Mouse (Mus musculus): Measurements from ENCODE around the gene Rnf166. TPM values are rescaled to one million over a fixed set of nuclear protein-coding genes. Genes with fewer than 3 reads are reported as not detected.

The Rnf166 gene
- total and polyA plus RNA-seq, 3 experiments = 7.7 to 13.0 (median 8.5) TPM

GRCm38 (mm10) chr8:122511552-122511951 lies 35.7 kb upstream of the Rnf166 start:
- no peak for DNase-seq (ENCODE audit: extremely low read depth)
- Histone ChIP-seq H3K27me3 (replicated peaks) (no peaks in the 10 kb centered on the region), H3K4me3 (replicated peaks in 1 of 3; ENCODE audit: low read depth in 2 of 3, low read length in 2 of 3, poor library complexity in 1 of 3) (no peak overlapping the region), H3K79me2 (replicated peaks; ENCODE audit: control insufficient read depth, extremely low read depth, insufficient read depth, poor library complexity, severe bottlenecking) (no peaks in the 10 kb centered on the region), H3K9ac (ENCODE audit: insufficient read depth, low read depth) (no peak overlapping the region), H3K27ac (ENCODE audit: insufficient read depth, low read depth) (no peak overlapping the region), H3K36me3 (replicated peaks in 1 of 2; ENCODE audit: control insufficient read depth in 1 of 2, insufficient read depth in 1 of 2, low read length in 1 of 2) (peaks cover 27 to 90% of the 10 kb centered on the region in 2 experiments), H3K9me3 (replicated peaks; ENCODE audit: low read length) (no peaks in the 10 kb centered on the region), H3K4me1 (ENCODE audit: control insufficient read depth in 1 of 2, insufficient read depth in 2 of 2) (peaks cover 5 to 20% of the 10 kb centered on the region in 2 experiments), H3K4me2 (ENCODE audit: insufficient read depth, low read depth, poor library complexity, severe bottlenecking) (no peak overlapping the region)
- TF ChIP-seq TBP (conservative IDR thresholded peaks at IDR 0.05; ENCODE audit: low read depth, low read length) (no peak), MAFK (IDR thresholded peaks at IDR 0.05; ENCODE audit: insufficient replicate concordance, low read length) (no peak), EP300 (IDR thresholded peaks at IDR 0.05; ENCODE audit: low read length) (no peak), NRF1 (IDR thresholded peaks at IDR 0.05; ENCODE audit: low read depth, low read length) (no peak), UBTF (IDR thresholded peaks at IDR 0.05; ENCODE audit: low read depth, low read length) (no peak), NELFE (IDR thresholded peaks at IDR 0.05; ENCODE audit: low read depth, low read length) (no peak), SMC3 (IDR thresholded peaks at IDR 0.05; ENCODE audit: low read depth, low read length) (no peak), MXI1 (IDR thresholded peaks at IDR 0.05; ENCODE audit: low read depth, low read length) (no peak)
- in situ Hi-C loops (cut with MboI; ENCODE audit: low pct_ligation_motif_present, low pct_unique_long_range_greater_than_20kb, low sequenced_read_pairs) (no loop called here), dilution Hi-C loops (cut with MboI; ENCODE audit: extremely low pct_ligation_motif_present, extremely low pct_unique_long_range_greater_than_20kb, low sequenced_read_pairs) (no loop called here)

DNA sequence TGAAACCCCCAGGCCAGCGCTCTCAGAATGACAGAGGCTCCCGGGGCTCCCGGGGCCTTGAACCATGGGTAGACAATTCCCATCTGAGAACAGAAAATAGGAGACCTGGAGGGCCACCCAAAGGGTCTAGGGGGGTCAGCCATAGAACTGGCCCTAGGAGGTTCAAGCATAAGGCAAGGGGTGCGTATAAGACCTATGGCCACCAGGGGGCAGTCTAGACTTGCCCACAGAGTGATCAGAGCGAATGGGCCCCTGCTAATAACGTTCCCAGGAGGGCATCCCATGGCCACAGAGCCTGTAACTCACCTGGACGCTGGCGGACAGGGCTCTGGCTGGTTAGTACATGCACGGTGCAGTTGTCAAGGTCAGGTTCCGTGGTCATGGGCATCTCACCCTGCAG lies 25.0 kb upstream of the Rnf166 start:
- no peak for TF ChIP-seq HCFC1 (IDR thresholded peaks at IDR 0.05; ENCODE audit: low read depth, low read length)
- peak; percentile 95 for TF ChIP-seq SMC3 (IDR thresholded peaks at IDR 0.05; ENCODE audit: low read depth, low read length)
- peak; percentile 82 to 93 for TF ChIP-seq CTCF (conservative IDR thresholded peaks at IDR 0.05 in 1 of 2, IDR thresholded peaks at IDR 0.05 in 1 of 2; ENCODE audit: low read depth in 2 of 2, low read length in 2 of 2)
- TF ChIP-seq TBP (conservative IDR thresholded peaks at IDR 0.05; ENCODE audit: low read depth, low read length) = no peak
- TF ChIP-seq ZNF384 (IDR thresholded peaks at IDR 0.05; ENCODE audit: low read depth, low read length) = no peak
- peak; percentile 91 for TF ChIP-seq RAD21 (IDR thresholded peaks at IDR 0.05; ENCODE audit: low read depth, low read length)
- TF ChIP-seq ZC3H11A (IDR thresholded peaks at IDR 0.05; ENCODE audit: low read depth, low read length) = peak; percentile 76
- H3K79me2 ChIP-seq (replicated peaks; ENCODE audit: control insufficient read depth, extremely low read depth, insufficient read depth, poor library complexity, severe bottlenecking) = no peaks in the 10 kb centered on the region
- H3K4me1 ChIP-seq (ENCODE audit: control insufficient read depth in 1 of 2, insufficient read depth in 2 of 2) = peaks cover 3 to 11% of the 10 kb centered on the region in 2 experiments; a peak in 2 of 4 replicates
- no peak overlapping the region for H3K27ac ChIP-seq (ENCODE audit: insufficient read depth, low read depth)
- H3K36me3 ChIP-seq (replicated peaks in 1 of 2; ENCODE audit: control insufficient read depth in 1 of 2, insufficient read depth in 1 of 2, low read length in 1 of 2) = peaks cover 71 to 87% of the 10 kb centered on the region in 2 experiments
- H3K4me3 ChIP-seq (replicated peaks in 1 of 3; ENCODE audit: low read depth in 2 of 3, low read length in 2 of 3, poor library complexity in 1 of 3) = no peak overlapping the region
- H3K27me3 ChIP-seq (replicated peaks) = no peaks in the 10 kb centered on the region
- peak; percentile 79 for DNase-seq (ENCODE audit: extremely low read depth)
- no peak overlapping the region for H3K4me2 ChIP-seq (ENCODE audit: insufficient read depth, low read depth, poor library complexity, severe bottlenecking)
- H3K9ac ChIP-seq (ENCODE audit: insufficient read depth, low read depth) = no peak overlapping the region
- H3K9me3 ChIP-seq (replicated peaks; ENCODE audit: low read length) = no peaks in the 10 kb centered on the region
- dilution Hi-C loops (cut with MboI; ENCODE audit: extremely low pct_ligation_motif_present, extremely low pct_unique_long_range_greater_than_20kb, low sequenced_read_pairs) = no loop called here
- in situ Hi-C loops (cut with MboI; ENCODE audit: low pct_ligation_motif_present, low pct_unique_long_range_greater_than_20kb, low sequenced_read_pairs) = loop anchor here (5.0 kb wide), 2 partner anchors 46 to 326 kb away; no protein-coding TSS in a partner anchor

DNA sequence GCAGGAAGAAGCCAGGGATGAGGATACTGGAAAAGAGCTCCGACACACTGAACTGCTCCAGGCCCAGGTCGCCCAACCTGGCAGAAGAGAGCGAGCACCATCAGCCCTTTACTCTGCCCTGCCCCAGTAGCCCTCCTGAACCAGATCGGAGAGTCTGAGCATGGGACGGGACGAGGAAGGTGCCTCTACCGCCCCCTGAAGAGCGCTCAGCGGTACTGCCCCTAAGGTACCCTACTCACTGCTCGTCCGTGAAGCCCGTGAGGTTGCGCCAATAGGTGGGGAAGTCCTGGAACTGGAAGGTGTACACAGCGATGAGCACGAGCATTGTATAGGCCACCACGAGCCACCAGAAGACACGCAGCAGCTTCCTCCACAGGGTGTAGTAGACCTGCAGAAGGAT lies 22.0 kb upstream of the Rnf166 start:
- Histone ChIP-seq H3K9ac (ENCODE audit: insufficient read depth, low read depth) (no peak overlapping the region), H3K4me1 (ENCODE audit: control insufficient read depth in 1 of 2, insufficient read depth in 2 of 2) (peaks cover 3 to 11% of the 10 kb centered on the region in 2 experiments; a peak in 2 of 4 replicates), H3K9me3 (replicated peaks; ENCODE audit: low read length) (no peaks in the 10 kb centered on the region), H3K4me3 (replicated peaks in 1 of 3; ENCODE audit: low read depth in 2 of 3, low read length in 2 of 3, poor library complexity in 1 of 3) (no peak overlapping the region), H3K4me2 (ENCODE audit: insufficient read depth, low read depth, poor library complexity, severe bottlenecking) (no peak overlapping the region), H3K36me3 (replicated peaks in 1 of 2; ENCODE audit: control insufficient read depth in 1 of 2, insufficient read depth in 1 of 2, low read length in 1 of 2) (peaks cover 81 to 95% of the 10 kb centered on the region in 2 experiments), H3K27me3 (replicated peaks) (no peaks in the 10 kb centered on the region), H3K27ac (ENCODE audit: insufficient read depth, low read depth) (no peak overlapping the region), H3K79me2 (replicated peaks; ENCODE audit: control insufficient read depth, extremely low read depth, insufficient read depth, poor library complexity, severe bottlenecking) (no peaks in the 10 kb centered on the region)
- in situ Hi-C loops (cut with MboI; ENCODE audit: low pct_ligation_motif_present, low pct_unique_long_range_greater_than_20kb, low sequenced_read_pairs) = no loop called here
- TF ChIP-seq CTCF (conservative IDR thresholded peaks at IDR 0.05 in 1 of 2, IDR thresholded peaks at IDR 0.05 in 1 of 2; ENCODE audit: low read depth in 2 of 2, low read length in 2 of 2) (peak; percentile 24 to 44), SMC3 (IDR thresholded peaks at IDR 0.05; ENCODE audit: low read depth, low read length) (0 out of 2 replicates have a peak, but pooled peaks have one; percentile 6), MEF2A (IDR thresholded peaks at IDR 0.05; ENCODE audit: borderline replicate concordance, low read depth, low read length) (no peak)
- DNase-seq (ENCODE audit: extremely low read depth) = peak; percentile 34
- dilution Hi-C loops (cut with MboI; ENCODE audit: extremely low pct_ligation_motif_present, extremely low pct_unique_long_range_greater_than_20kb, low sequenced_read_pairs) = no loop called here

Measured in CH12.LX (cell line).